Comparison of ENCODE assay signal across 14 mouse cellular contexts in genomic region chr5:139317751-139318504, GRCm38 (mm10). TPM values are rescaled to one million over a fixed set of nuclear protein-coding genes. Genes with fewer than 3 reads are reported as not detected.
DNase-seq lines count a peak whose midpoint lies in the region; ATAC-seq and TF ChIP-seq lines count a peak whose summit lies in the region.
"Had no signal": no experiment of that assay in that cellular context is flagged by ENCODE, and none has a peak within 500 bp of the region (broad histone marks: within the 10 kb centered on the region; RNA-seq: fewer than 3 reads in every experiment).

No protein-coding gene starts in this region.

- no peak overlapping the region; the same call in 1 of the 2 replicates for H3K27ac ChIP-seq in ES-E14 (ENCODE audit: insufficient read depth, low read depth, low read length, poor library complexity, severe bottlenecking)
- peak overlapping the region; percentile 87 for H3K27ac ChIP-seq in intestine, postnatal 0 days (ENCODE audit: low read depth, low read length)
- peak overlapping the region; percentile 69 for H3K27ac ChIP-seq in olfactory bulb, adult 2 months (ENCODE audit: insufficient read depth, low read depth, low read length)
- no peak overlapping the region for H3K27ac ChIP-seq in hindbrain, embryonic 10.5 days
- no peak overlapping the region for H3K27ac ChIP-seq in forebrain, embryonic 16.5 days (ENCODE audit: low read length)
- H3K27ac ChIP-seq: hindbrain, embryonic 15.5 days; limb, embryonic 15.5 days had no signal

- H3K9me3 ChIP-seq in ES-E14 (ENCODE audit: control insufficient read depth, insufficient read depth, low read depth, low read length) = no peaks in the 10 kb centered on the region
- no peaks in the 10 kb centered on the region for H3K9me3 ChIP-seq in intestine, postnatal 0 days (ENCODE audit: control insufficient read depth)
- H3K9me3 ChIP-seq in hindbrain, embryonic 10.5 days = no peaks in the 10 kb centered on the region
- no peaks in the 10 kb centered on the region for H3K9me3 ChIP-seq in forebrain, embryonic 16.5 days (ENCODE audit: control insufficient read depth, low read length)
- H3K9me3 ChIP-seq: hindbrain, embryonic 15.5 days; limb, embryonic 15.5 days had no signal

- peak overlapping the region; percentile 27; the same call in 1 of the 2 replicates for H3K4me2 ChIP-seq in intestine, postnatal 0 days (replicated peaks; ENCODE audit: low read depth)
- no peak overlapping the region for H3K4me2 ChIP-seq in forebrain, embryonic 16.5 days (ENCODE audit: low read length)
- H3K4me2 ChIP-seq: hindbrain, embryonic 15.5 days; limb, embryonic 15.5 days had no signal

- no peaks in the 10 kb centered on the region for H3K36me3 ChIP-seq in ES-E14 (ENCODE audit: control insufficient read depth, insufficient read depth, low read length, poor library complexity, severe bottlenecking)
- no peaks in the 10 kb centered on the region for H3K36me3 ChIP-seq in intestine, postnatal 0 days (ENCODE audit: control insufficient read depth, insufficient read depth)
- no peaks in the 10 kb centered on the region for H3K36me3 ChIP-seq in hindbrain, embryonic 10.5 days
- no peaks in the 10 kb centered on the region for H3K36me3 ChIP-seq in forebrain, embryonic 16.5 days (ENCODE audit: control insufficient read depth, insufficient read depth)
- H3K36me3 ChIP-seq: hindbrain, embryonic 15.5 days; limb, embryonic 15.5 days had no signal

- no peaks in the 10 kb centered on the region for H3K27me3 ChIP-seq in intestine, postnatal 0 days (replicated peaks; ENCODE audit: control insufficient read depth, insufficient read depth, low read length)
- peaks cover 18% of the 10 kb centered on the region for H3K27me3 ChIP-seq in hindbrain, embryonic 10.5 days (ENCODE audit: insufficient read depth, poor library complexity, severe bottlenecking)
- no peaks in the 10 kb centered on the region for H3K27me3 ChIP-seq in forebrain, embryonic 16.5 days (replicated peaks; ENCODE audit: control insufficient read depth, insufficient read depth, low read length)
- H3K27me3 ChIP-seq: hindbrain, embryonic 15.5 days had no signal

- H3K9ac ChIP-seq in ES-E14 (ENCODE audit: insufficient read depth, low read depth, low read length, poor library complexity, severe bottlenecking) = peak overlapping the region; percentile 35; the same call in 1 of the 2 replicates
- H3K9ac ChIP-seq in intestine, postnatal 0 days (ENCODE audit: low read depth, low read length) = no peak overlapping the region; the same call in 1 of the 2 replicates
- no peak overlapping the region for H3K9ac ChIP-seq in forebrain, embryonic 16.5 days (replicated peaks; ENCODE audit: low read depth, low read length)
- H3K9ac ChIP-seq: hindbrain, embryonic 15.5 days; limb, embryonic 15.5 days had no signal

- ATAC-seq in intestine, postnatal 0 days = peak; percentile 54
- no peak for ATAC-seq in forebrain, embryonic 16.5 days

- 52% methylated on average over 21 of the region's 21 CpGs for WGBS in intestine, postnatal 0 days
- 39% methylated on average over 21 of the region's 21 CpGs for WGBS in olfactory bulb, adult 2 months
- WGBS in hindbrain, embryonic 10.5 days = 64% methylated on average over 21 of the region's 21 CpGs
- 68% methylated on average over 21 of the region's 21 CpGs for WGBS in forebrain, embryonic 16.5 days

- TF ChIP-seq CTCF in intestine, postnatal 0 days (IDR thresholded peaks at IDR 0.05; ENCODE audit: low read depth) = no peak
- no peak for TF ChIP-seq CTCF in olfactory bulb, adult 2 months (IDR thresholded peaks at IDR 0.05; ENCODE audit: insufficient read depth, low read depth, low read length)

- H3K4me1 ChIP-seq in ES-E14 (ENCODE audit: control insufficient read depth in 2 of 2, insufficient read depth in 2 of 2, low read length in 2 of 2, poor library complexity in 1 of 2) = peaks cover 0 to 20% of the 10 kb centered on the region in 2 experiments; a peak in 2 of 4 replicates
- peaks cover 12% of the 10 kb centered on the region; the same call in 1 of the 2 replicates for H3K4me1 ChIP-seq in intestine, postnatal 0 days (replicated peaks; ENCODE audit: control insufficient read depth, insufficient read depth, low read length)
- peaks cover 27% of the 10 kb centered on the region for H3K4me1 ChIP-seq in olfactory bulb, adult 2 months (ENCODE audit: control insufficient read depth, insufficient read depth, low read length)
- H3K4me1 ChIP-seq in hindbrain, embryonic 10.5 days (replicated peaks) = peaks cover 9% of the 10 kb centered on the region; the same call in 1 of the 2 replicates
- no peaks in the 10 kb centered on the region for H3K4me1 ChIP-seq in forebrain, embryonic 16.5 days (replicated peaks; ENCODE audit: control insufficient read depth, insufficient read depth, low read length)
- H3K4me1 ChIP-seq: limb, embryonic 15.5 days had no signal

- 0 out of 2 replicates have a peak, but pooled peaks have one; percentile 26 for TF ChIP-seq POLR2A in olfactory bulb, adult 2 months (IDR thresholded peaks at IDR 0.05; ENCODE audit: insufficient read depth, low read depth, low read length)

- peak; percentile 34 for DNase-seq in kidney, adult 9 months
- DNase-seq in kidney, postnatal 10 days = no peak
- peak; percentile 13 for DNase-seq in ES-E14 (ENCODE audit: low read depth, low spot score)
- no peak for DNase-seq in hindbrain, embryonic 10.5 days (ENCODE audit: low spot score)
- DNase-seq in spleen, adult 18-20 months = no peak
- DNase-seq: gastrocnemius, postnatal 25 days; midbrain, embryonic 14.5 days had no signal

- in situ Hi-C loops in ES-E14 (cut with MboI; ENCODE audit: low sequenced_read_pairs in 2 of 2, unreplicated experiment in 2 of 2) = no loop called here

- peak overlapping the region in 1 of 2 experiments; percentile 55; a peak in 3 of 4 replicates for H3K4me3 ChIP-seq in ES-E14 (ENCODE audit: insufficient read depth in 1 of 2, low read depth in 1 of 2, low read length in 2 of 2, poor library complexity in 1 of 2, severe bottlenecking in 1 of 2)
- H3K4me3 ChIP-seq in intestine, postnatal 0 days (ENCODE audit: low read depth, low read length) = no peak overlapping the region
- H3K4me3 ChIP-seq in olfactory bulb, adult 2 months (ENCODE audit: insufficient read depth, low read depth, low read length) = peak overlapping the region; percentile 31
- no peak overlapping the region for H3K4me3 ChIP-seq in hindbrain, embryonic 10.5 days
- H3K4me3 ChIP-seq in forebrain, embryonic 16.5 days (replicated peaks; ENCODE audit: low read length) = no peak overlapping the region
- H3K4me3 ChIP-seq: erythroblast, embryonic 14.5 days; hindbrain, embryonic 15.5 days; limb, embryonic 15.5 days had no signal

TF ChIP-seq in ES-E14, 5 proteins besides CTCF, POLR2A, EP300 and RAD21:
- TF ChIP-seq CHD2 (IDR thresholded peaks at IDR 0.05; ENCODE audit: low read depth, low read length) (peak; percentile 72; the same call in 1 of the 2 replicates), ZNF384 (IDR thresholded peaks at IDR 0.05; ENCODE audit: low read depth, low read length) (no peak)

RNA-seq across cellular contexts. Expression of gene Adap1, which starts 7.5 kb away (rescaled TPM):
- total RNA-seq in ES-E14 (2012; rRNA removed) = 65.0 and 72.4 TPM in 2 replicates
- polyA plus RNA-seq in intestine, postnatal 0 days (2015; fragmentation: Nextera tagmentation; extraction: Ambion mirVana) = 33.4 and 33.8 TPM in 2 replicates
- polyA plus RNA-seq in olfactory bulb, adult 2 months (2012; ENCODE audit: insufficient read depth, insufficient read length, low replicate concordance, missing spikeins) = not detected in 2 replicates
- polyA plus RNA-seq in hindbrain, embryonic 10.5 days (2016; fragmentation: Nextera tagmentation; extraction: Ambion mirVana) = 0.65 and 1.5 TPM in 2 replicates
- polyA plus RNA-seq in forebrain, embryonic 16.5 days (2015; fragmentation: Nextera tagmentation; extraction: Ambion mirVana) = 21.5 and 35.5 TPM in 2 replicates

RNA-seq across cellular contexts. Expression of gene Cox19, which starts 33.3 kb away (rescaled TPM):
- 19.1 and 26.6 TPM in 2 replicates for total RNA-seq in ES-E14 (2012; rRNA removed)
- polyA plus RNA-seq in intestine, postnatal 0 days (2015; fragmentation: Nextera tagmentation; extraction: Ambion mirVana) = 181 and 184 TPM in 2 replicates
- not detected in 2 replicates for polyA plus RNA-seq in olfactory bulb, adult 2 months (2012; ENCODE audit: insufficient read depth, insufficient read length, low replicate concordance, missing spikeins)
- polyA plus RNA-seq in hindbrain, embryonic 10.5 days (2016; fragmentation: Nextera tagmentation; extraction: Ambion mirVana) = 116 and 147 TPM in 2 replicates
- polyA plus RNA-seq in forebrain, embryonic 16.5 days (2015; fragmentation: Nextera tagmentation; extraction: Ambion mirVana) = 90.6 and 97.9 TPM in 2 replicates

RNA-seq across cellular contexts. Expression of gene Cyp2w1, which starts 34.5 kb away (rescaled TPM):
- total RNA-seq in ES-E14 (2012; rRNA removed) = not detected in 2 replicates
- polyA plus RNA-seq in intestine, postnatal 0 days (2015; fragmentation: Nextera tagmentation; extraction: Ambion mirVana) = 15.8 and 18.1 TPM in 2 replicates
- not detected in 2 replicates for polyA plus RNA-seq in olfactory bulb, adult 2 months (2012; ENCODE audit: insufficient read depth, insufficient read length, low replicate concordance, missing spikeins)
- not detected in 2 replicates for polyA plus RNA-seq in hindbrain, embryonic 10.5 days (2016; fragmentation: Nextera tagmentation; extraction: Ambion mirVana)
- not detected in 2 replicates for polyA plus RNA-seq in forebrain, embryonic 16.5 days (2015; fragmentation: Nextera tagmentation; extraction: Ambion mirVana)
- total RNA-seq: adrenal gland, adult 18-20 months; gastrocnemius, postnatal 25 days had no signal
- polyA plus RNA-seq: hindbrain, embryonic 15.5 days; midbrain, embryonic 14.5 days had no signal

RNA-seq across cellular contexts. Expression of gene Gpr146, which starts 59.6 kb away (rescaled TPM):
- 1.1 and 1.3 TPM in 2 replicates for total RNA-seq in ES-E14 (2012; rRNA removed)
- 2.5 and 2.6 TPM in 2 replicates for polyA plus RNA-seq in intestine, postnatal 0 days (2015; fragmentation: Nextera tagmentation; extraction: Ambion mirVana)
- polyA plus RNA-seq in olfactory bulb, adult 2 months (2012; ENCODE audit: insufficient read depth, insufficient read length, low replicate concordance, missing spikeins) = not detected in 2 replicates
- 2.0 and 2.8 TPM in 2 replicates for polyA plus RNA-seq in hindbrain, embryonic 10.5 days (2016; fragmentation: Nextera tagmentation; extraction: Ambion mirVana)
- 1.5 and 1.8 TPM in 2 replicates for polyA plus RNA-seq in forebrain, embryonic 16.5 days (2015; fragmentation: Nextera tagmentation; extraction: Ambion mirVana)

Comparison
In these comparisons a context has a peak if more than half of its experiments do, and no peak if none do; other contexts are left out.
1. DNase-seq: peak in kidney, adult 9 months (single experiment) and ES-E14 (single experiment); none in kidney, postnatal 10 days (single experiment), hindbrain, embryonic 10.5 days (single experiment) and spleen, adult 18-20 months (0 of 2).
2. H3K27ac ChIP-seq: peak in intestine, postnatal 0 days (single experiment) and olfactory bulb, adult 2 months (single experiment); none in ES-E14 (single experiment), hindbrain, embryonic 10.5 days (single experiment) and forebrain, embryonic 16.5 days (single experiment).
3. RNA of gene Cox19, which starts 33.3 kb away (polyA plus RNA-seq): 181 to 184 TPM in intestine, postnatal 0 days, 116 to 147 TPM in hindbrain, embryonic 10.5 days and 90.6 to 97.9 TPM in forebrain, embryonic 16.5 days; not detected in olfactory bulb, adult 2 months; every median in the first group is over 10 times any median in the second.
4. RNA of gene Cyp2w1, which starts 34.5 kb away (polyA plus RNA-seq): 15.8 to 18.1 TPM in intestine, postnatal 0 days; not detected in forebrain, embryonic 16.5 days, not detected in olfactory bulb, adult 2 months and not detected in hindbrain, embryonic 10.5 days; every median in the first group is over 10 times any median in the second.